Mouse (Mus musculus): ENCODE data around the gene Psg21.
"Not testable (repeated sequence)": the region's sequence is repeated elsewhere in the genome, so short reads cannot be mapped to it uniquely, and the experiment has no call there.

The Psg21 gene

GRCm38 (mm10) chr7:18656625-18657024, at the start of gene Psg21:
TSS of gene Psg21 (minus strand) at chr7:18656725.
- DNase-seq, result not testable (repeated sequence)

- no peak for DNase-seq
Observed at GRCm38 (mm10) chr7:18686085-18686484, 29.6 kb upstream of the Psg21 start, which contains the start of gene Psg20. TSS of gene Psg20 (minus strand) at chr7:18686185.

GRCm38 (mm10) chr7:18685586-18685985, 29.1 kb upstream of the Psg21 start:
- no peak for DNase-seq

- peak; percentile 3 for DNase-seq
Observed at GRCm38 (mm10) chr7:18679772-18680171, 23.2 kb upstream of the Psg21 start.

GRCm38 (mm10) chr7:18626921-18627320, 29.6 kb downstream of the Psg21 start:
- not testable (repeated sequence) for DNase-seq

GRCm38 (mm10) chr7:18616401-18616800, 40.1 kb downstream of the Psg21 start, which contains the start of gene Psg23:
TSS of gene Psg23 (minus strand) at chr7:18616501.
- DNase-seq, result not testable (repeated sequence)

Measured in layer of hippocampus, adult 9-11 months (tissue).